In the genomic region with DNA sequence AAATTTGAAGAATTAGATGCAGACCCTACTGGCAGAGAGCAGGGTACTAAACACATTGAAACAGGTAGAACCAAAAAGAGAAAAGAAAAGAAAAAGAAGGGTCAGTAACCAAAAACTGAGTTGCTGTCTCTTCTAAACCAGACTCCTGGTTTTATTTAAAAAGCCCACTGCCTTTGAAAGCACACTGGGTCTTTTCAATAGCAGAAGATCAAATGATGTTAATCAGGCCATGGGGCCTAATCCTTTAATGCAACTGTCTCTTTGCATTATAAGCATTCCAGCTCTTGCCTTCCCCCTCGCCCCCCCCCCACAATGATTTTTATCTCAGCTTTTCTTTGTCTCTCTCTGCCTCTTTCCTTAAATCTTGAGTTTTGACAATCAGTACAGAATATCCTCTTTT, we compare ENCODE assay signal across 21 mouse cellular contexts.
"Had no signal": no experiment of that assay in that cellular context is flagged by ENCODE, and none has a peak within 500 bp of the region (broad histone marks: within the 10 kb centered on the region; RNA-seq: fewer than 3 reads in every experiment).

No protein-coding gene starts in this region.

- H3K27ac ChIP-seq: liver, embryonic 13.5 days; liver, embryonic 15.5 days; lung, embryonic 15.5 days; macrophage; midbrain, embryonic 13.5 days; neural tube, embryonic 13.5 days; neural tube, embryonic 15.5 days had no signal

- H3K36me3 ChIP-seq: liver, embryonic 13.5 days; liver, embryonic 15.5 days; lung, embryonic 15.5 days; midbrain, embryonic 13.5 days; neural tube, embryonic 13.5 days; neural tube, embryonic 15.5 days had no signal

- H3K4me3 ChIP-seq: liver, embryonic 13.5 days; liver, embryonic 15.5 days; lung, embryonic 15.5 days; megakaryocyte, embryonic 14.5 days; midbrain, embryonic 13.5 days; myocyte; neural tube, embryonic 13.5 days; neural tube, embryonic 15.5 days had no signal

- H3K9ac ChIP-seq: liver, embryonic 13.5 days; liver, embryonic 15.5 days; liver, postnatal 0 days; lung, embryonic 15.5 days; midbrain, embryonic 13.5 days; neural tube, embryonic 13.5 days; neural tube, embryonic 15.5 days had no signal

- H3K9me3 ChIP-seq: liver, embryonic 13.5 days; liver, embryonic 15.5 days; lung, embryonic 15.5 days; megakaryocyte, embryonic 14.5 days; midbrain, embryonic 13.5 days; neural tube, embryonic 13.5 days; neural tube, embryonic 15.5 days had no signal

- H3K4me1 ChIP-seq: liver, embryonic 13.5 days; liver, embryonic 15.5 days; lung, embryonic 15.5 days; megakaryocyte, embryonic 14.5 days; neural tube, embryonic 13.5 days; neural tube, embryonic 15.5 days had no signal

- H3K27me3 ChIP-seq: liver, embryonic 13.5 days; liver, embryonic 15.5 days; lung, embryonic 15.5 days; megakaryocyte, embryonic 14.5 days; midbrain, embryonic 13.5 days; neural tube, embryonic 13.5 days; neural tube, embryonic 15.5 days had no signal

- ATAC-seq: liver, postnatal 0 days; lung, postnatal 0 days had no signal

- H3K4me2 ChIP-seq: liver, embryonic 13.5 days; liver, embryonic 15.5 days; lung, embryonic 15.5 days; midbrain, embryonic 13.5 days; neural tube, embryonic 13.5 days; neural tube, embryonic 15.5 days had no signal

- DNase-seq: liver, embryonic 13.5 days; liver, postnatal 0 days; lung, adult 2 months; lung, postnatal 14 days; lung, postnatal 36 days; right cerebral cortex, adult 18-20 months; right cerebral cortex, postnatal 25 days; right cerebral cortex, postnatal 4 days; spleen, adult 18-20 months; thymus, adult 18-20 months; thymus, postnatal 14 days; thymus, postnatal 36 days had no signal
